Mouse (Mus musculus) midbrain, embryonic 16.5 days (tissue): ENCODE data around the gene Nr2e1. TPM values are rescaled to one million over a fixed set of nuclear protein-coding genes. Genes with fewer than 3 reads are reported as not detected.

Source experiments
- ATAC-seq: fragments of 200-750 bp; cut with Nextera tagmentation; 2 replicates; pipeline ENCODE4 v1.8.0; 2017; ENCODE audit warnings: moderate TSS enrichment
- H3K27ac ChIP-seq: fragments of 300-500 bp; sonication (generic); 2 replicates; pipeline ENCODE4 v1.5.1; 2014; ENCODE audit warnings: mild to moderate bottlenecking, low read length, mixed read lengths
- H3K27me3 ChIP-seq: fragments of 300-500 bp; sonication (generic); 2 replicates; pipeline ENCODE4 v1.6.1; 2014; ENCODE audit warnings: low read depth, low read length, mixed read lengths; ENCODE audit not compliant: control insufficient read depth, insufficient read depth
- H3K36me3 ChIP-seq: fragments of 300-500 bp; sonication (generic); 2 replicates; pipeline ENCODE4 v1.6.1; 2014; ENCODE audit warnings: mild to moderate bottlenecking, low read length, moderate library complexity, mixed read lengths; ENCODE audit not compliant: control insufficient read depth, insufficient read depth
- H3K4me1 ChIP-seq: fragments of 300-500 bp; sonication (generic); 2 replicates; pipeline ENCODE4 v1.6.1; 2014; ENCODE audit warnings: mild to moderate bottlenecking, low read length, mixed read lengths; ENCODE audit not compliant: control insufficient read depth, insufficient read depth
- H3K4me2 ChIP-seq: fragments of 300-500 bp; sonication (generic); 2 replicates; pipeline ENCODE4 v1.6.1; 2014; ENCODE audit warnings: mild to moderate bottlenecking, low read length, mixed read lengths
- H3K4me3 ChIP-seq: fragments of 300-500 bp; sonication (generic); 2 replicates; pipeline ENCODE4 v1.5.1; 2014; ENCODE audit warnings: low read depth, mild to moderate bottlenecking, low read length, moderate library complexity, mixed read lengths
- H3K9ac ChIP-seq: fragments of 300-500 bp; sonication (generic); 2 replicates; pipeline ENCODE4 v1.6.1; 2014; ENCODE audit warnings: low read depth, low read length, mixed read lengths
- H3K9me3 ChIP-seq: fragments of 300-500 bp; sonication (generic); replicated peaks from 2 replicates; pipeline ENCODE4 v1.6.1; 2014; ENCODE audit warnings: mild to moderate bottlenecking, low read length, mixed read lengths; ENCODE audit not compliant: control insufficient read depth, poor library complexity, severe bottlenecking
- WGBS: fragments of 180-500 bp; shearing (Covaris S2); extraction: QIAGEN DNeasy Blood & Tissue Kit; methylation state at CpG from one replicate; pipeline ENCODE4 v1.1.7; 2014; 5-methylcytosine and 5-hydroxymethylcytosine counted together
- polyA plus RNA-seq: library from polyadenylated mRNA; unstranded; fragments of >200 nt; fragmentation: Nextera tagmentation; extraction: Ambion mirVana; gene quantifications from 2 replicates; pipeline ENCODE4 v1.2.1, GENCODE M21; 2015

The Nr2e1 gene
- polyA plus RNA-seq, 1 experiment from 2014 or later, result 5.6 TPM

DNA sequence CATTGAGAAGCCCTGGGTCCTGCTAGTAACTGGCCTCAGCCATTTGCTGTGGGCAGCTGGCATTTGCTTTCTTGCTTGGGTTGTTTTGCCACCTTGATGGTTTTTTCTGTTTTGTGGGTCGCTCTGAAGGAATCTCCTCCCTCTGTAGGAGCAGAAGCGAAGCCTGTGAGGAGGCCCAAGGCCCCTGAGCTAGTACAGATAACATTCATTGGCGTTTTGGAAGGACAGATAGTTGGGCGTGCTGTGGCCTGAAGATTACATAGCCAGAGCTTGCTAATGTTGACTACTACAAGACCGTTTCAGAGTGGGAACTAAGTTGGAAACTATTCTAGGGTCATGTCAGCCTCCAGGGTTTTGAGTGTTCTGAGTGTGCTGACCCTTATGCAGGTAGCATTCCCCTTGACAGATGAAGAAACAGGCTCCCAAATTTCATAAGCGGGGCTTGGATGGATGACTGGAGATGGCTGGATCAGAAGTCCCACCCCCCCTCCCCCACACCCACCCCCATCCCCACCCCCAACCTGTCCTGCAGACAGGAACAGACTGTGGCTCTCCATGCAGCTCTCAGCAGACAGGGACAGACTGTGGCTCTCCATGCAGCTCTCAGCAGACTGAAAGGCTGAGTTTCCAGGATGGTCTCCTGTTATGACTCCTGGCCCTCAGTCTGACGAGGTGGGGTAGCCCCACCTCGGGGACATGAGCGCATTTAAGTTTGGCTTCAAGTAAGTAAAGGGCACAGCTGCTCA is 45.7 kb downstream of the Nr2e1 start:
- H3K27ac ChIP-seq, result no peak overlapping the region
- H3K4me1 ChIP-seq, result no peaks in the 10 kb centered on the region
- peaks cover 5% of the 10 kb centered on the region; the same call in 1 of the 2 replicates for H3K27me3 ChIP-seq
- peaks cover 5% of the 10 kb centered on the region for H3K36me3 ChIP-seq
- ATAC-seq, result no peak
- H3K4me3 ChIP-seq, result no peak overlapping the region
- H3K9ac ChIP-seq, result no peak overlapping the region
- H3K4me2 ChIP-seq, result no peak overlapping the region
- WGBS, result 87% methylated on average over 9 of the region's 9 CpGs
- no peaks in the 10 kb centered on the region for H3K9me3 ChIP-seq

DNA sequence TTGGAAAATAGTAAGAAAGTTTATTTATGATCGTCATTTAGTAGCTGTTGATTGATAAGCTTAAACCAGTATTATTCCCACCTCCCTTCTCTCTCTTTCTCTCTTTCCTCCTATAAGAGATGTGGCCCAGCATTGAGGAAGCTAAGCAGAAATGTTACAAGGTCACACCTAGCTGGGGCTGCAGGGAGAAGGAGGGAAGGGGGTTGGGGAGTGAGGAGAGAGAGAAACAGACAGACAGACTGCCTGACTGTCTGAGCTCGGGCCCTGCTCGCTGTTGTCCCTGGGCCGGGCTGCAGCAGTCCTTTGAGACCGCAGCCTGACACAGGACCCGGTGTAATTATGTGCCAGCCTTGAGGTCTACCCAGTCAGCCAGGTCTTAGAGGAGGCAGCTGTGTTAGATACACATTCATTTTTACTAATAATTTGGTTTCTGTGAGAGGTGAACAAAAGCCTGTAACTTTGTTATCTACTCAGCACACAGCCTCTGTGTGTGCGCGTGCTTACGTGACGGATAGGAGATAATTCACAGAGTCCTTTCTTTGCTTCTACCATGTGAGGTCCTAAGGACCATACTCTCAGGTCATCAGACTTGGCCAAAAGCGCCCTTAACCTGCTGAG is 49.5 kb downstream of the Nr2e1 start:
- no peak for ATAC-seq
- Histone ChIP-seq H3K36me3 (peaks cover 5% of the 10 kb centered on the region), H3K4me2 (no peak overlapping the region), H3K4me1 (no peaks in the 10 kb centered on the region), H3K27ac (no peak overlapping the region), H3K27me3 (no peaks in the 10 kb centered on the region), H3K9ac (no peak overlapping the region), H3K9me3 (no peaks in the 10 kb centered on the region), H3K4me3 (no peak overlapping the region)
- WGBS, result 88% methylated on average over 11 of the region's 11 CpGs

DNA sequence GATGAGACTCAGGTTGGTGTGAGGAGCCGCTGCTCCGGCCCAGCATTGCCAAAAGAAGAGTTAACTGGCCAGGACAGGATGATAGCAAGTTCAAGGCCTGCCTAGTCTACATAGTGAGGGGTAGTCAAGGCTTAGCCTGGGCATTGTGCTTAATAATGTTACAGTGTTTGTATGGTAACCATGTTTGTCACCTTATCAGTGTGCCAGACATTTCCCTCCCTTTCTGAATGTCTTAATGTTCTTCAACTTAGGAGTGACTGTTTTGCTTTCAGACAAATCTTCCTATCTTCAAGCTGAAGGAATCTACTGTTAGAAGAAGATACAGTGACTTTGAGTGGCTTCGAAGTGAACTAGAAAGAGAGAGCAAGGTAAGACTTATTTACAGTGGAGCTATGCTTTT is 57.8 kb downstream of the Nr2e1 start:
- no peaks in the 10 kb centered on the region for H3K9me3 ChIP-seq
- H3K4me1 ChIP-seq, result 0 out of 2 replicates have a peak, but pooled peaks cover 3% of the 10 kb centered on the region
- no peak for ATAC-seq
- no peak overlapping the region for H3K9ac ChIP-seq
- H3K36me3 ChIP-seq, result peaks cover 7% of the 10 kb centered on the region; the same call in 1 of the 2 replicates
- no peak overlapping the region for H3K4me2 ChIP-seq
- WGBS, result 96% methylated on average over 3 of the region's 3 CpGs
- H3K4me3 ChIP-seq, result no peak overlapping the region
- no peaks in the 10 kb centered on the region for H3K27me3 ChIP-seq
- no peak overlapping the region for H3K27ac ChIP-seq

DNA sequence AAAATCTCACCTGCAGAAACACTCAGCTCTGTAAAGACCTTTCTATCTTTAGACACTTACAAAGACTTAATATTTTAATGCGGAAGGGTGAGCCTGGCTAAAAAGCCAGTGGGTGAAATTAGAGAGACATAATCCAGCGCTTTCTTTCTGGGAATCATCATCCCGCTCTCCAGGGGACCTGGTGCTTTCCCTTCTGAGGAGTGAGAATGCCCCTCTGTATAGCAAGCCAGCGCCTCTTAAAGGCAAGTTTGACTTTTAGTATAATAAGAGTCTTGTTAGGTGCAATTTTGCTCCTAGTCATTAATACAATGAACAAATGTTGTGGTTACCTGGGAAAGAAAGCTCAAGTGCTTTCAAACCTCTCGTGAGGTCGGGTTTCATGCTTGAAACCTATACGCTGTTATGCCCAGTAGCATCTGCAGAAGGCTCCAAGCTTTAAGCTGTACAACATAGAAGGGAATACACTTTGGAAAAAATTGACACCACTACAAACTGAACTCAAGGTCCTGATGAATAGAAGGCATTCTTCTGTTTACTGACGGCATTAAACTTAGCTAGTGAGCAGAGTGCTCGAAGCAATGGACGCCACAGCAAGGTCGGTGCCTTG is 59.8 kb downstream of the Nr2e1 start:
- Histone ChIP-seq H3K4me1 (0 out of 2 replicates have a peak, but pooled peaks cover 3% of the 10 kb centered on the region), H3K9me3 (no peaks in the 10 kb centered on the region), H3K27ac (no peak overlapping the region), H3K9ac (no peak overlapping the region), H3K4me3 (no peak overlapping the region), H3K27me3 (no peaks in the 10 kb centered on the region), H3K4me2 (no peak overlapping the region), H3K36me3 (peaks cover 7% of the 10 kb centered on the region; the same call in 1 of the 2 replicates)
- WGBS, result 45% methylated on average over 11 of the region's 11 CpGs
- ATAC-seq, result no peak

DNA sequence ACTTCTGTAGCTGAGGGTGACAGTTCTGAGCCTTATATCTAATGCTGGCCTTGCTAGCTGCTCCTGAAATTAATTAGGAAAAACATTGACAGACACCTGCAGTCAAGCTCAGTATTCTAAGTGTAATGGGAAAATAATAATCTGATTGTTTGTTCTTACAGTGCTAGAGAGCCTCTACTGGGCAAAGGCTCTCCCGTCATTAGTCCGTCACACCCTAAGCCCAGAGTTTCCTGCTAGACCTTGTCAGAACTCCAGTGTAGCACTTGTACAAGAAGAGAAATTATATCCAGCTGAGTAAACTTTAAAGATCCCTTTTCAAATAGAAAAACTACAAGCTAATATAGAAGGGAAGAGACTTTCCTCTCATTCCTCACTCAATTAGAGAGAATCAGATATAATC is 60.5 kb downstream of the Nr2e1 start:
- no peaks in the 10 kb centered on the region for H3K9me3 ChIP-seq

DNA sequence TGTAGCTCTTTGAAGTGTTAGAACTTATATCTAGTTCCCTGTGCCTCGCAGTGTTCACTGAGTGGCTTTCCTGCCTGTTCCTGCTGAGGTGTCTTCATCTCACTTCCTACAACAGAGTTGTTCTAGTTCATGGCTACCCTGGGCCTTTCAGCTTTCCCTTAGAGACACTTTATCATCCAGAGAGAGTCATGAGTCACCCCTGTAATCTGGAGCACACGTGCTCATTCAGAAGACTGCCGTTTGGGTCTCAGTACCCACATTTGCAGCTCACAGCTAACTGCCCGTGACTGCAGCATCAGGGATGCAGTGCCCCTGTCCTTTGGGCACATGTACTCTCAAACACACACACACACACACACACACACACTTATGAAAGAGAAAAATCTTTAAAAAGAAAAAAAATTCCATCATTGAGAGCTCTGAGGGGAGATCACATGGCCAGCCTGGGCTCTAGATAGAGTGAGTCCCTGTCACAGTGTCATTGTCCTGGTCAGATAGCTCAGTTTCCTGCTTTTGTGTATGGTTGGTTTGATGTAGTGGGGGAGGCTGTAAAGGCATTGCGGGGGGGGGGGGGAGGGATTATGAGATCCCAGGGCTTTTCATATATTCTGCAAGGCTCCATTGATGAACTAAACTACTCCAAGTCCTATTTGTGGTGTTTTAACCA is 62.0 kb downstream of the Nr2e1 start:
- Histone ChIP-seq H3K36me3 (0 out of 2 replicates have a peak, but pooled peaks cover 1% of the 10 kb centered on the region), H3K4me2 (no peak overlapping the region), H3K4me3 (no peak overlapping the region), H3K4me1 (0 out of 2 replicates have a peak, but pooled peaks cover 3% of the 10 kb centered on the region), H3K9ac (no peak overlapping the region), H3K27me3 (no peaks in the 10 kb centered on the region), H3K9me3 (no peaks in the 10 kb centered on the region), H3K27ac (no peak overlapping the region)
- ATAC-seq, result no peak
- WGBS, result 61% methylated on average over 4 of the region's 5 CpGs

More for the DNA sequence above, 60.5 kb downstream of the Nr2e1 start:
- no peak overlapping the region for H3K27ac ChIP-seq
- 34% methylated on average over 2 of the region's 2 CpGs for WGBS
- no peak overlapping the region for H3K9ac ChIP-seq
- no peaks in the 10 kb centered on the region for H3K27me3 ChIP-seq
- no peak overlapping the region for H3K4me2 ChIP-seq
- no peak overlapping the region for H3K4me3 ChIP-seq
- ATAC-seq, result no peak
- peaks cover 7% of the 10 kb centered on the region; the same call in 1 of the 2 replicates for H3K36me3 ChIP-seq
- H3K4me1 ChIP-seq, result 0 out of 2 replicates have a peak, but pooled peaks cover 3% of the 10 kb centered on the region

DNA sequence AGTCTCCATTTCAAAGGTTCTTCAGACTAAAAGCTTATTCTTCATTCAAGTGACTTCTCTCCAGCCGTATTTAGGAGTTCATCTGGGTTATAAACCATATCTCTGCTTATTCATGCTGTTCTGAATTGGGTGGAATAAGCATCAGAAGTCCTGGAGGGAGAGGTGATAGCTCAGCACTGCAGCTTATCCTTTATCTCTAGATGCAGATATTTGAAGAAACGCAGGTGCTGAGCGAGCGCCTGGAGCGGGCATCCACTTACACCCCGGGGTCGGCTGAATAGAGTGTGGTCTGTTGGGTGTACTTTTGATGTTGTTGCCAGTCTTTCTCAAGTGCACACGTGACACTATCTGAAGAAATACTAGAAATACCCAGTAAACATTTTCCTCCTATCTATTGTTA is 65.1 kb downstream of the Nr2e1 start:
- no peak overlapping the region for H3K4me2 ChIP-seq
- no peak overlapping the region for H3K9ac ChIP-seq
- no peaks in the 10 kb centered on the region for H3K9me3 ChIP-seq
- no peaks in the 10 kb centered on the region for H3K36me3 ChIP-seq
- H3K4me1 ChIP-seq, result 0 out of 2 replicates have a peak, but pooled peaks cover 3% of the 10 kb centered on the region
- H3K27ac ChIP-seq, result no peak overlapping the region
- WGBS, result 78% methylated on average over 8 of the region's 8 CpGs
- H3K4me3 ChIP-seq, result no peak overlapping the region
- H3K27me3 ChIP-seq, result no peaks in the 10 kb centered on the region
- no peak for ATAC-seq

DNA sequence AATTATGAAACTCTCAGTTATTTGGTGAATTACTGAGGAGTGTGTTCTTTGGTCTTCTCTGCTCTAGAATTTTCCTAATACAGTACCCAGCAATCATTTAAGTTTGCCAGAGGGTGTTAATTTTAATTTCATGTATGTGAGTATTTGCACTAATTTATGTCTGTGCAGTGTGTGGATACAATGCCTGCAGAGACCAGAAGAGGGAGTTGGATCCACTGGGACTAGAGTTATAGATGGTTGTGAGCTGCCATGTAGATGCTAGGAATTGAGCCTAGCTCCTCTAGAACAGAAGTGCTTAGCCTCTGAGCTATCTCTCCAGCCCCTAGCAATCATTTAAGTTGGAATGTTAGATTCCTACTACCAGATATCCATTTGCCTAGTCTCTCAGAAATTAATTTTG is 69.3 kb downstream of the Nr2e1 start:
- H3K36me3 ChIP-seq, result no peaks in the 10 kb centered on the region
- H3K9me3 ChIP-seq, result no peaks in the 10 kb centered on the region
- H3K27me3 ChIP-seq, result no peaks in the 10 kb centered on the region
- no peak overlapping the region for H3K4me2 ChIP-seq
- H3K4me3 ChIP-seq, result no peak overlapping the region
- no peak for ATAC-seq
- H3K27ac ChIP-seq, result no peak overlapping the region
- H3K4me1 ChIP-seq, result no peaks in the 10 kb centered on the region
- no peak overlapping the region for H3K9ac ChIP-seq
